Mouse (Mus musculus) left cerebral cortex, adult 9 months (tissue): Measurements from ENCODE around the gene Figla.

Experiments
- DNase-seq, 2 experiments: peaks; one replicate each; pipeline ENCODE4 v3.0.0; 2022; ENCODE audit warnings: low spot score in 2 of 2

The Figla gene

GRCm38 (mm10) chr6:86028601-86029322, 12.8 kb downstream of the Figla start, which contains the start of gene Add2:
Gene Add2 (plus strand): TSS chr6:86028681.
- peak in 1 of 2 experiments; percentile 64 for DNase-seq

GRCm38 (mm10) chr6:86029323-86029713, 13.3 kb downstream of the Figla start:
- no peak for DNase-seq

- no peak for DNase-seq
Measured at GRCm38 (mm10) chr6:86031527-86031926, 15.6 kb downstream of the Figla start.

GRCm38 (mm10) chr6:86033635-86034034, 17.7 kb downstream of the Figla start:
- no peak for DNase-seq

- DNase-seq, result no peak
Measured at GRCm38 (mm10) chr6:86038901-86039300, 22.9 kb downstream of the Figla start.

GRCm38 (mm10) chr6:86040140-86040539, 24.2 kb downstream of the Figla start:
- no peak for DNase-seq

- no peak for DNase-seq
Measured at GRCm38 (mm10) chr6:86047510-86047909, 31.5 kb downstream of the Figla start.

GRCm38 (mm10) chr6:86048509-86048908, 32.5 kb downstream of the Figla start:
- peak; percentile 77 to 89 for DNase-seq

- no peak for DNase-seq
Measured at GRCm38 (mm10) chr6:86050586-86051268, 34.8 kb downstream of the Figla start.

GRCm38 (mm10) chr6:86052032-86052459, 36.1 kb downstream of the Figla start:
- no peak for DNase-seq

GRCm38 (mm10) chr6:86052556-86052955, 36.6 kb downstream of the Figla start:
- no peak for DNase-seq

GRCm38 (mm10) chr6:86053099-86053498, 37.1 kb downstream of the Figla start:
- no peak for DNase-seq

- DNase-seq, result no peak
Measured at GRCm38 (mm10) chr6:86053594-86053993, 37.6 kb downstream of the Figla start.

- no peak for DNase-seq
Measured at GRCm38 (mm10) chr6:86058475-86058874, 42.5 kb downstream of the Figla start.

- DNase-seq, result no peak
Measured at GRCm38 (mm10) chr6:86059151-86059853, 43.3 kb downstream of the Figla start.

GRCm38 (mm10) chr6:86060170-86060569, 44.2 kb downstream of the Figla start:
- DNase-seq, result no peak

- no peak for DNase-seq
Measured at GRCm38 (mm10) chr6:86062226-86062625, 46.3 kb downstream of the Figla start.

GRCm38 (mm10) chr6:86062684-86063083, 46.7 kb downstream of the Figla start:
- no peak for DNase-seq

- DNase-seq, result peak; percentile 87 to 91
Measured at GRCm38 (mm10) chr6:86064318-86065016, 48.5 kb downstream of the Figla start.

- no peak for DNase-seq
Measured at GRCm38 (mm10) chr6:86066727-86067126, 50.8 kb downstream of the Figla start.

GRCm38 (mm10) chr6:86067145-86067544, 51.2 kb downstream of the Figla start:
- DNase-seq, result peak in 1 of 2 experiments; percentile 49

GRCm38 (mm10) chr6:86069009-86069408, 53.0 kb downstream of the Figla start:
- no peak for DNase-seq
